Mouse (Mus musculus) heart, adult 18-20 months (tissue): ENCODE data around the gene Slfn5. TPM values are rescaled to one million over a fixed set of nuclear protein-coding genes. Genes with fewer than 3 reads are reported as not detected.
"Not testable (repeated sequence)": the region's sequence is repeated elsewhere in the genome, so short reads cannot be mapped to it uniquely, and the experiment has no call there.

Source experiments
- DNase-seq, 2 experiments: peaks; one replicate each; pipeline ENCODE4 v3.0.0; 2021 to 2022; ENCODE audit warnings: mixed read lengths in 1 of 2
- long read RNA-seq, 2 experiments: library from polyadenylated mRNA; stranded (forward); transcript quantifications; one replicate each; pipeline ENCODE4 v2.0.0; 2021
- total RNA-seq, 2 experiments: library from RNA; stranded (reverse); gene quantifications; 2 replicates each; pipeline ENCODE4 v1.2.3; 2021

Gene Slfn5
- 10 to 100 TPM; 50.5 to 65.6 TPM for total RNA-seq
- long read RNA-seq, experiment 1, partial matches to known transcripts, result 14 of 15 reads
- long read RNA-seq, experiment 1, other reads (novel, unspliced or antisense), result 1 of 15 reads
- long read RNA-seq, experiment 2, partial matches to known transcripts, result 0 of 5 reads
- long read RNA-seq, experiment 2, other reads (novel, unspliced or antisense), result 5 of 5 reads

DNA sequence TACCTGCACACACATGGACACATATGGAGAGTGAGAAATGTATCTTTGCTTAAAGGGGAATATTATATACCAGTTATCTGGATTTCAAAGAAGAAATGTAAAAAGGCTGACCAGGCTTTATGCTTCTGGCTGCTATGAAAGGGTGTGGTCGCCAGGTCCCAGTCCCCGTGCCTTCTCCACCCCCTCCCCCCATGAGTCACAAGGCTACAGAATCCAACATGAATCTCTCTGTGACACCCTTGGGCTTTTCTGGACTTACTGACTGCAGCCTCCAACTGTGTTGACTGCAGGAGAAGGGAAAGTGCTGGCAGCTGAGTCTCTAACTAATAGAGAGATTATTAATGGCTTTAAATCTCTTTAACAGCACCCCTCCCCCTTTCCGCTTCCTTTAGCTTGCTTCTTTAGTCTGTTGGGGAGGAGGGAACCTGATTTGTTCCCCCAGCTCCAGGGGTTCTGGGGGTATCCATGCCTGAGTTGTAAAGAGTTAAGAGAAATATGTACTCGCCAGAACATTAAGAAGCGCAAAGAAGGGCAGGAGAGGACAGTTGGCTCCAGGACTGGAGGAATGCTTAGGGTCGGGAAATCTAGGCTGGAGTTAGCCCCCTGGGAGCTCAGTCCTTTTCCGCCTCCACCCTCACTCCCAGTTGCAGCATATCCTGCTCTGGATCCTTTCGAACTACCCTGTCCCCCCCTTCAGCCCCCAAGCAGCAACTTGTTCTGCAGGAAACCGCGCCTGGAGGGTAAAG, at the start of gene Slfn5:
Gene Slfn5, plus strand, starts transcription at position 614 of the 746 bp plus-strand sequence.
- DNase-seq, result peak; percentile 75 to 91

DNA sequence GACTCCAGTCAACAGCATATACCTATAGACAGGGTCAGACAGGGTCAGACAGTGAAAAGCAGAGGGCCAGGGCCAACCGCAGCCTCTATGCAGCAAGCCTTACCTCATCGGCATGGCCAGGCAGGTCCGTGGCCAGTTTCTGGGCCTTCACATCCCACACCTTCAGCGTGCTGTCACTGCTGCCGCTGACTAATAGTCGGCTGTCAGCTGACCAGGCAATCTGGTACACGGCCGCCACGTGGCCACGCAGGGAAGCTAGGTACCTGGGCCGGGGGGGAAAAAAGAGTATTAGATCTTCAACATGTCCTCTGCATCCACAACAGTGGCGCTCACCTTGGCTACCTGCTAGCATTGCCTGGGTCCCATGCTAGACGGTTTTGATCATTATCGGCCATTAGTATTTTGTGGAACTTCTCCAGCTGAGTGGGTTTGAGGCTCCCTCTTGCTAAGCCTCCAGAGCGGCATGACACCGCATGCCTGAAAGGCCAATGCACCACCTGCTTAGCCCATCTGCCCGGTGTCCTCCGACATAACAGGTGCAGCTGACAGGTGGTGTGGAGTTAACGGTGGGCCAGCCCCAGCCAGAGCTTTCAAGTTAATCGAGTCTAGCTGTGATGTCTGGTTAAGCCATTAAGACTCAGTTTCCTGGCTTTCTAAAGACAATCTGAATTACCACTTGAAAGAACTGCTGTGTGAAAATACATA, 49.4 kb upstream of the Slfn5 start:
- no peak for DNase-seq

DNA sequence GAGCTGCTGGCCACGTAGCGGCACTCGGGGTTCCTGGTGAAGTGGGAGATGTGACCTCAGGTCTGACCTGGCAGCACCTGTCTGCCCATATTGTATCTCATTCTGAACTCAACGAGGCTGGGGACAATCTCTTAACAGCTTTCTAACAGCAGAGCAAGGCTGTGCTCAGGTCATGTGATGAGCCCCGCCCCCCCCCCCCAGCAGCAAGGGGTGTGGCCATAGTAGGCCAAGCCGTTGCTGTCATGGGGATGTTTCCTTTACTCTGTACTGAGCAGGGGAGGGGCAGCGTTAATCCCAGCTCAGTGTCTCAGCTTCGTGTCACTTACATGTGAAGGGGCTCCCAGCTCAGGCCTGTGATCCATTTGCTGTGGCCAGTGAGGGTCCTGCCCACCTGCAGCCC, 46.2 kb upstream of the Slfn5 start:
- DNase-seq, result no peak

DNA sequence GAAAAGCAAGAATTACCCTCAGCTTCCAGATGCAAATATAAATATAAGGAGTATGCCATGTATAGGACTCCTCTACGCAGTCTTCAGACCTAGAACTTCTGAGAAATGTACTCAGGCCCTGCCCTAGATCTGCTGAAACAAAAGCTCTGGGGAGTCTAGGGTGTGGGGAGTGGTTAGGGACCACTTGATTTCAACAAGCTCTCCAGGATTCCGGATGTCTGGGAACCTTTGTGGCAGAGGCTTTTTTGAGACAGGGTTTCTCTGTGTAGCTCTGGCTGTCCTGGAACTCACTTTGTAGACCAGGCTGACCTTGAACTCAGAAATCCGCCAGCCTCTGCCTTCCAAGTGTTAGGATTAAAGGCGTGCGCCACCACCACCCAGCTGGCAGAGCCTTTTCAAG, 45.3 kb upstream of the Slfn5 start:
- no peak for DNase-seq

DNA sequence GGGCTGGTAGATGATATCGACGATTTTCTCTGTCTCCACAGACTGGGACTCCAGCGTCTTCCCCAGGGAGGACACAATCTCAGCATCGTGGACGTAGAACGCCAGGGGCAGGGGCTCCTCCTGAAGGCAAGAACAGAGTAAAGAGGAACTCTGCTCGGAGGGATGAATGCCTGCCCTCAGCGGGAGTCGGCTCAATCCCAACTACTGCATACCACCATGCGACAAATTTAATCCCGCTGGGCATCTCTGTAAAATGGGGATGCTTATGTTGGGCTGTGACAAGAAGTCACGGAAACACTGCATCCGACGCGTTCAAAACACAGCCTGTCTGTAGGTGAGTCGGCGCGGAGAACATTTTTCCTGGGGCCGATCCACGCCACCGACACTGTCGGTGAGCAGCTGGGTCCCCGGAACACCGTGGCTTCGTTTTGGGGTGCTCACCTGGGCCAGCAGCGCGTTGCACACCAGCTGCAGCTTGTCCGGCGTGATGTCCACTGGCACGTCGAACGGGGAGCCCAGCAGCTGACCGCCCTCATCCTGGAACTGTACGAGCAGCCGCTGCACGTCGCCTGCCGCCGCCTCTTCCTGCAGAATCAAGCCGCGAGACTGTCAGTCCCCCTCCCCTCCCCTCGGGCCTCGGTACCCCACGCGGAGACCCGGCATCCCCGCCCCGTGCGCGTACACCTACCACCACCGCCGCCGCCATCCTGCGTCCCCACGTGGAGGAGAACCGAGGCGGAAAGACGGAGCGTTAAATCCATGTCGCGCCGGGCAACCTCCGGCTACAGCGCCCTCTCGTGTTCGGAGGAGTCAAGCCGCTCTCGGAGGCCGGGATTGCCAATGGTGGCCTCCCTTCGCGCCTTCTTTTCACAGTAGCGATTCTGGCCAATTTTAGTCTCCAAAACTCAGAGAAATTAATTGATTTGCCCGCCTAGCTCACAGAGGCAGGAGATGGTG, 43.2 kb upstream of the Slfn5 start, which contains the start of gene Nle1:
Gene Nle1, minus strand, starts transcription at position 761 of the 957 bp plus-strand sequence.
- peak; percentile 92 to 97 for DNase-seq

DNA sequence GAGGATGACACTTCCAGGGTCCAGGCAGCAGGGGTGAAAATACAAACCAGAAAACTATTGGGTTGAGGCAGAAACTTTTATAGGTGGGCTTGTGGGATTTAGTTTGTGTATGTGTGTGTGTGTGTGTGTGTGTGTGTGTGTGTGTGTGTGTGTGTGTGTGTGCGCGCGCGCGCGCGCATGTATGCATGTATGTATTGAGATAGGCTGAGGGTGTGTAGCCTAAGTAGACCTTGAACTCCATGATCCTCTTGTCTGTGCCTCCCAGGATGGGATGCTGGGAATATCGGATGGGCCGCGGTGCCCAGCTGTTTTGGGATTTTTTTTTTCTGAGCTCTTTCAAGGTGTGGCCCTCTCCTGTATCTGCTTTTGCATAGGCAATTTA, 42.5 kb upstream of the Slfn5 start:
- DNase-seq, result no peak

DNA sequence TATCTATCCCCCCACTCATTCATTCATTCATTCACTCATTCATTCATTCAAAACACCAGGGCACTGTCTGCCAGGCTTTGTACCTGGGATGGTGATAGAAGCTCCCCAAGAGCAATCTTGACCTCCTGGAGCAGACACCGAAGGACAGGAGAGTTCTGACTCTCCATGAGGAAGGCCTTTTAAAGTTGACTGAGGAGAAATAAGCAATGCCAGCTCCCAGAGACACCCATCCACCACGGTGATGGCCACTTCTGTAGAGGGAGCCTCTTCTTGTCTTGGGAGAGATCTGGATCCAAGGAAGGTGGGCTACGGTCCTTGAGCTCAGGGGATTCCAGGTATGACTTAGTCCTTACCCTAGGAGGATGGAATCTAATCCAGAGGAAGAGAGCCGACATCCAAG, 40.9 kb upstream of the Slfn5 start, which contains the start of gene Unc45b:
Gene Unc45b, plus strand, starts transcription at position 301 of the 400 bp plus-strand sequence.
- no peak for DNase-seq

DNA sequence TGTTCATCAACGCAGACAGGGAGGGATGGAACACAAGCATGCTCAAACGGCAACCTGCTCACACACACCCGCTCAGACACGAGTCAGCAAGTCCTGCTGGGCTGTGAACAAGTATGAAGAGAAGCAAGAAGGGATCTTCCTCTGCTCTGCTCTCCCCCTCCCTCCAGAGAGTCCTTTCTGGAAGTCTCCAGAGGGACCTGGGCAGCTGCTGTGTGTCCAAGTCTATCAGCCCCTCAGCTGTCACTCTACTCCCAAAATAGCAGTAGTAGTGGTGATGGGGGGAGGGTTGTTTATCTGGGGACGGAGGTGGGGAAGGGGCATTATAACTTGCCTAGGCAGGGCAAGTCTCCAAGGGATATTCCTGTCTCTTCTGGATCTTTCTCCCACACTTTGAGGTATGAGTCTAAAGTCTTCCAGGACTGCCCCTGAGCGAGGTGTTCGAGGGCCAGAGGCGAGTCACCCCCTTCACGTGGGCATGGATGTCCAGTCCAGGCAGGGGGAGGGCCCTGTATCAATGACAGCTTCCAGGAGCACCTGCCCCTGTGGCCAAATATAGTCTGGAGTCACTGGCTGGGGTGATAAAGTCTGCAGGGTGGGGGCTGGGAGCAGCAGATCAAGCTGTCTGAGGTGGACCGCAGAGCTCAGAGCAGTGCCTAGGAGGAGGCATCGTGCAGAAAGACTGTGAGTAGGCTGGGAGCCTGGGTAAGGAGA, 40.3 kb upstream of the Slfn5 start:
- DNase-seq, result peak; percentile 81 to 88

DNA sequence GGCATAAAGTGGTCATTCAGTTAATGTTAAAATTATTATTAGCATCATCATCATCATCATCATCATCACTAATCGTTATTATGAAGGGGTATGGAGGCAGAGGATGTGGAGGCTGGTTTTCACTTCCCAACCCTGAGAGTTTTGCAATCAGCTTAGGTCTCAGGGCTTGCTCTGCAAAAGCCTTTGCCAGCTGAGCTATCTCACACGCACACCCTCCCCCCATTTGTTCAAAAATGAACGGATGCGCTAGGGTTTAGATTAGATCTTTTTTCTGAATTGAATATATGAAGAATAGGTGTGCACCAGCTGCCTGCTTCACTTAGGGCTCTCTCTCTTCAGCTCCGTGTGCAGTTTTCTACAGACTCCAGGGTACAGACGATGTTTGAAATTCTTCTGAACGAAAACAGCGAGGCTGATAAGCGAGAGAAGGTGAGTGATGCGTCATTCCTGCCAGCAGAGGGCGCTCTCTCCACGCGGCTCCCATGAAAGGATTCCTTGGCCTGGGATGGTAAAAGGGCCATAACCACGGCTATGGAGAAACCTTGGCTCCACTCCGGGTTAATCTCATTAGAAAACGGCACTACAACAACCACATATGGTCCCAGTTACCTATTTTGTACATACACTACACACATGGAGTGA, 36.3 kb upstream of the Slfn5 start:
- DNase-seq, result peak; percentile 78 to 90

DNA sequence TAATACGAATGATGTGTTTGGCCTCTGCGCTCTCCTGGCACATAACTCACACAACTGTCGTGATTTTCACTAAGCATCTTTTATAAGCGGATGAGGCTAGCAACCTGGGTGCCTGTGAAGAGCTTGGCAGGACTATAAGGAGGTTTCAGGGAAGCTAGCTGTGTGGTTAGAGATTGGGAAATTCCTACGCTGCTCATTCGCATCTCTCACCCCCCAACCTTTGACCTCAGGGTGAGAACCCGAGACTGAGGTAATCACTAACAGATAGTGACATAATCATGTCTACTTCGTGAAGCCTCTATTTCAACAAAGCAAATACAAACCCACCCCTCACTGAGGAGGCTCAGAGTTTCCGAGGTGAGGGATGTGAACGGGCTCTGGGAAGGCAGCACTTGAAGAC, 30.4 kb upstream of the Slfn5 start:
- DNase-seq, result no peak

DNA sequence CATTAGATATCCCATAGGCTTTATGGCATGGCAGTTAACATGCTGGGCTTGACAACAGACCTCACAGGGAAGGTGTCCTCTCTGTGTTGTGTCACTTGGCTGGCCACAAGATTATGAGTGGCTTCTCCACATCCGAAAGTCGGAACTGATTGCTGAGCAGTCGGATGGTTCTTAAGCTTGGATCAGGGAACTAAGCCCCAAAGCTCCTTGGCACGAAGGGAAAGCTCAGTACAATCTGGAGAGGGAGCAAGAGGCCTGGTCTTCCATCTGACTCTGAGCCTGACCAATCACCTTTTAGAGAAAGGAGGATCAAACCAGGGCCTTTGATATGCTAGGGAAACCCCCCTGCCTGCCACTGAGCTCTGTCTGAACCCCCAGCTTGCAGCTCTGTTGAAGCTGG, 29.5 kb upstream of the Slfn5 start:
- DNase-seq, result no peak

DNA sequence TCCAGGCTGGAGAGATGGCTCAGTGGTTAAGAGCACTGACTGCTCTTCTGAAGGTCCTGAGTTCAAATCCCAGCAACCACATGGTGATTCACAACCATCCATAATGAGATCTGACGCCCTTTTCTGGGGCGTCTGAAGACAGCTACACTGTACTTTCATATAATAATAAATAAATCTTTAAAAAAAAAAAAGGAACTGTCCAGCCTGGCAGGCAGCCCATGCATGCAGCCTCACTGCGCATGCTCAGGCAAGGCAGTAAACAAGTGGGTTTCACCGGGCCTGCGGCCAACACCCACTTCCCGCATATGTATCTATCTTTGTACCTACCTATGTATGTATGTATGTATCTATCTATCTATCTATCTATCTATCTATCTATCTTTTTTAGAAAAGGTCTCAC, 27.2 kb upstream of the Slfn5 start:
- not testable (repeated sequence) for DNase-seq

DNA sequence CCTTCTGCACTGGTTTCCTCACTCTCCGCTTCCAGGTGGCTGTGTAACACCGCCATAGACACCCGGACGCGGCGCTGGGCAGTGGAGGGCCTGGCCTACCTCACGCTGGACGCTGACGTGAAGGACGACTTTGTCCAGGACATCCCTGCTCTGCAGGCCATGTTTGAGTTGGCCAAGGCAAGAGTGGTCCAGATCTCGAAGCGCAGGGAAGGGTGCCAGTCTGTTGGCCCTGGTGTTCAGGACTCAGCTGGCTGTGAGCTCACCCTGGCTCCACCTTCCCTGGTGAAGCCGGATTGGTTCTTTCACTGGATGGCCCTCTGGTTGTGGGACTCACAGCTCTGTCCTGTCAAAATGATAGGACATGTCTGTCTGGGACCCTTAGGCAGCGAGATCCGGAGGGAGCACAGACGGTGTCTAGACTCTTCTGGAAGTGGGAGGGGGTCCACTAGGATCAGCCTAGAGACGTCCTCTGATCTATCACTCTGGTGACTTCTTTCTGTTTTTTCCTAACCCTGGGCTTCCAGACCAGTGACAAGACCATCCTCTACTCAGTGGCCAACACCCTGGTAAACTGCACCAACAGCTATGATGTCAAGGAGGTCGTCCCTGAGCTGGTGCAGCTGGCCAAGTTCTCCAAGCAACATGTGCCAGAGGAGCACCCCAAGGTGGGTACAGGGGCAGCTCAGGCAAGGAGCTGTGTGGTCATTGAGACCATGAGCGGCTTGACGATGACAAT, 22.1 kb upstream of the Slfn5 start:
- DNase-seq, result no peak

DNA sequence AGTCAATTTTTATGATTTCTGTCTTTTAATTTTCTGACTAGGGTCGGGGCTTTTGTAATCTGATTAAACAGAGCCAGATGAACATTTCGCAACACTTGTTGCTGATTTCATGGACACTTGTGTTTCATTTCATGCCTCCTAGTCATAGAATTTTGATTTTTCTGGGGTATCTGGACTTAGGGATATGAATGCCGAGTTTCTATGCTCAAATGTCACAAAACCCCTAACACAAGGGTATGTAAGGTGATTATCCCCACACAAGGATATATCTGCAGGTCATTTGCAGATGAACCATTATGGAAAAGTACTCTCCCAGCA, 21.6 kb upstream of the Slfn5 start:
- no peak for DNase-seq

DNA sequence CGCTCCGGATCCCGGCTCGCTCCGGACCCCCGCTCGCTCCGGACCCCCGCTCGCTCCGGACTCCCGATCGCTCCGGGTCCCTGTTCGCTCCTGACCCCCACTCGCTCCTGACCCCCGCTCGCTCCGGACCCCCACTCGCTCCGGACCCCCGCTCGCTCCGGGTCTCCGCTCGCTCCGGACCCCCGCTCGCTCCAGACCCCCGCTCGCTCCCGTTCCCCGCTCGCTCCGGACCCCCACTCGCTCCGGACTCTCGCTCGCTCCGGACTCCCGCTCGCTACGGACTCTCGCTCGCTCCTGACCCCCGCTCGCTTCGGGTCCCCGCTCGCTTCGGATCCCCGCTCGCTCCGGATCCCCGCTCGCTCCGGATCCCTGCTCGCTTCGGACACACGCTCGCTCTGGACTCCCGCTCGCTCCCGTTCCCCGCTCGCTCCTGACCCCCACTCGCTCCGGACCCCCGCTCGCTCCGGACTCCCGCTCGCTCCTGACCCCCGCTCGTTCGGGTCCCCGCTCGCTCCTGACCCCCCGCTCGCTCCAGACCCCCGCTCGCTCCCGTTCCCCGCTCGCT, 20.7 kb upstream of the Slfn5 start:
- DNase-seq, result not testable (repeated sequence)

DNA sequence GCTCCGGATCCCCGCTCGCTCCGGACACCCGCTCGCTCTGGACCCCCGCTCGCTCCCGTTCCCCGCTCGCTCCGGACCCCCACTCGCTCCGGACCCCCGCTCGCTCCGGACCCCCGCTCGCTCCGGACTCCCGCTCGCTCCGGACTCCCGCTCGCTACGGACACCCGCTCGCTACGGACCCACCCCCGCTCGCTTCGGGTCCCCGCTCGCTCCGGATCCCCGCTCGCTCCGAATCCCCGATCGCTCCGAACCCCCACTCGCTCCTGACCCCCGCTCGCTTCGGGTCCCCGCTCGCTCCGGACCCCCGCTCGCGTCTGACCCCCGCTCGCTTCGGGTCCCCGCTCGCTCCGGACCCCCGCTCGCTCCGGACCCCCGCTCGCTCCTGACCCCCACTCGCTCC, 20.0 kb upstream of the Slfn5 start:
- DNase-seq, result not testable (repeated sequence)

DNA sequence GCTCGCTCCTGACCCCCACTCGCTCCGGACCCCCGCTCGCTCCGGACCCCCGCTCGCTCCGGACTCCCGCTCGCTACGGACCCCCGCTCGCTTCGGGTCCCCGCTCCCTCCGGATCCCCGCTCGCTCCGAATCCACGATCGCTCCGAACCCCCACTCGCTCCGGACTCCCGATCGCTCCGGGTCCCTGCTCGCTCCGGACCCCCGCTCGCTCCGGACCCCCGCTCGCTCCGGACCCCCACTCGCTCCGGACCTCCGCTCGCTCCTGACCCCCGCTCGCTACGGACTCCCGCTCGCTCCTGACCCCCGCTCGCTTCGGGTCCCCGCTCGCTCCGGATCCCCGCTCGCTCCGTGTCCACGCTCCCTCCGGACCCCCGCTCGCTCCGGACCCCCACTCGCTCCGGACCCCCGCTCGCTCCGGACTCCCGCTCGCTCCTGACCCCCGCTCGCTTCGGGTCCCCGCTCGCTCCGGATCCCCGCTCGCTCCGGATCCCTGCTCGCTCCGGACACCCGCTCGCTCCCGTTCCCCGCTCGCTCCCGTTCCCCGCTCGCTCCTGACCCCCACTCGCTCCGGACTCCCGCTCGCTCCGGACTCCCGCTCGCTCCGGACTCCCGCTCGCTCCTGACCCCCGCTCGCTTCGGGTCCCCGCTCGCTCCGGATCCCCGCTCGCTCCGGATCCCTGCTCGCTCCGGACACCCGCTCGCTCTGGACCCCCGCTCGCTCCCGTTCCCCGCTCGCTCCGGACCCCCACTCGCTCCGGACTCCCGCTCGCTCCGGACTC, 19.3 kb upstream of the Slfn5 start:
- DNase-seq, result not testable (repeated sequence)

DNA sequence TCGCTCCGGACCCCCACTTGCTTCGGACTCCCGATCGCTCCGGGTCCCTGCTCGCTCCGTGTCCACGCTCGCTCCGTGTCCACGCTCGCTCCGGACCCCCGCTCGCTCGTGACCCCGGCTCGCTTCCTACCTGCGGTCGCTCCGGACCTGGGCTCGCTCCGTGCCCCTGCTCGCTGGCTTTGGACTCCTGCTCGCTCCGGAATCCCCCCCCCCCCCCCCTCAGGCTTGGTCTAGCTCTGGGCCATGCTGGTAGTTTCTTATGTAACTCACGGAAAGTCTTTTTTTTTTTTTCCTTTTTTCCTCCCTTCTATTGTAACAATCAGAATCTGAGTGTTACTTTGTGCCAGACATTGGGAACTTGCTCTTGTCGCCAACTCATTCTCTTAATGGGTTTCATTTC, 18.0 kb upstream of the Slfn5 start:
- DNase-seq, result no peak

DNA sequence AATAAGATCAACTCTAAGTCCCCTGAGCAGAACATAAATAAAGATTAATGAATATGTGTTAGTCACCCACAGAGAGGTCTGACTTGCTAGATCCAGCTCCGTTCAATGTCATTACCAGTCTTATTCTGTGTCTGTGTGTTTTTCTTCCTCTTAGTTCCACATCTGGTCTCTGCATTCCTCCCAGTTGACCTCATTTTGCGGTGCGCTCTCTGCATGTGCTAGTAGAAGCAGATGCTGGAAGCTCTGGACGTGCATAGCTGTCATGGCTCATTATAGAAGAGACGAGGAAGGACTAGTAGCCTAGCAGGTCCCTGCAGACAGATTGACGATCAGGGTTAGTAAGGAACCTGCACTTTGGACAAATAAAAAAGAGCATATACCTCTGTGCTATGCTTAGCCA, 7.8 kb upstream of the Slfn5 start:
- DNase-seq, result no peak
